Mouse (Mus musculus): Measurements from ENCODE around the gene Gm3239. TPM values are rescaled to one million over a fixed set of nuclear protein-coding genes. Genes with fewer than 3 reads are reported as not detected.
"Not testable (repeated sequence)": the region's sequence is repeated elsewhere in the genome, so short reads cannot be mapped to it uniquely, and the experiment has no call there.

Gene Gm3239
- polyA plus RNA-seq (2012) = not detected in 2 replicates

DNA sequence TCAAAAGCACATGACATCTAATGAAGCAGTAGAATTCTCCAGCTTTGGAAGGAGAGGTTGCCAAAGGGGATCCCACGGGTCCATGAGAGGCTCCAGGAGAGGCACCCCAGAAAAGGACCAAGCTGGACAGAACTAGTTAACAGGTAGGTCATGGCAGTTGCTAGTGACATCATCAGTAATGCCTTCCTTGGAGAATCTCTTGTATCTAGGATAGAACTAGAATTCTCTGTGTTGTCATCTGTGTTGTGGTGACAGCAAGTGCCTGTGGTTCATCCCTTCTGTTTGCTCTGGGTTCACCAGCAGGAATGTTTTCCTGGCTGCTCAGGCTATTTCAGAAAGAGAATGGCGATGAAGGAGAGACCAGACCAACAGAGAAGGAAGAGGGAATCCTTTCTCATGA lies at the start of gene Gm3239:
Gene Gm3239, plus strand, starts transcription at position 301 of the 400 bp plus-strand sequence.
- H3K36me3 ChIP-seq (ENCODE audit: control insufficient read depth); H3K4me3 ChIP-seq (replicated peaks); H3K27me3 ChIP-seq (ENCODE audit: control insufficient read depth); H3K9me3 ChIP-seq (ENCODE audit: control insufficient read depth, low read length); H3K4me1 ChIP-seq (ENCODE audit: control insufficient read depth): not testable (repeated sequence)

- not testable (repeated sequence) for H3K4me3 ChIP-seq (replicated peaks); H3K4me1 ChIP-seq (ENCODE audit: control insufficient read depth); H3K36me3 ChIP-seq (ENCODE audit: control insufficient read depth); H3K27me3 ChIP-seq (ENCODE audit: control insufficient read depth); H3K9me3 ChIP-seq (ENCODE audit: control insufficient read depth, low read length)
These were observed 31.9 kb upstream of the Gm3239 start, which contains the start of gene Gm8159 for GRCm38 (mm10) chr14:4632052-4632451. Gene Gm8159, plus strand, starts transcription at chr14:4632352.

- not testable (repeated sequence) for H3K4me1 ChIP-seq (ENCODE audit: control insufficient read depth); H3K36me3 ChIP-seq (ENCODE audit: control insufficient read depth); H3K27me3 ChIP-seq (ENCODE audit: control insufficient read depth); H3K9me3 ChIP-seq (ENCODE audit: control insufficient read depth, low read length); H3K4me3 ChIP-seq (replicated peaks)
These were observed 14.7 kb upstream of the Gm3239 start for GRCm38 (mm10) chr14:4649309-4649708.

DNA sequence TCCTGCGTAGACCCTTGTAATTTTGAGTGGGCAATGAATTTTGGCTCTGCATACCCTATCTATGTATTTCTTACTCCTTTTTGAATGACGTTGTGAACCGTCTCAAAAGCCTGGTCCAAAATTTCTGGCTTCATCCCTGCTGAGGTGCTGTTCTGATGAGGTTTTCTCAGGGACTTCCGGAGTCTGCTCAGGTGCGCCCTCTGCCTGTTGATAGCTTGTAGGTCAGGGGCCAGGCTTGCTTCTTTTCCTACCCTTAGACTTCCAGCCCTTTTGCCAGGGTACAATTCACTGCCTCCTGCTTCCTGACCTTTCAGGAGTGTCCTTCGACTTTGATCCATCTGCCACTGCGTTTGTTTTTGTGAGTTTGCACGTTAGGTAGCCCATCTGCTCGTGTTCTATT lies 13.7 kb upstream of the Gm3239 start:
- H3K4me3 ChIP-seq (replicated peaks); H3K4me1 ChIP-seq (ENCODE audit: control insufficient read depth); H3K9me3 ChIP-seq (ENCODE audit: control insufficient read depth, low read length); H3K27me3 ChIP-seq (ENCODE audit: control insufficient read depth); H3K36me3 ChIP-seq (ENCODE audit: control insufficient read depth): not testable (repeated sequence)

DNA sequence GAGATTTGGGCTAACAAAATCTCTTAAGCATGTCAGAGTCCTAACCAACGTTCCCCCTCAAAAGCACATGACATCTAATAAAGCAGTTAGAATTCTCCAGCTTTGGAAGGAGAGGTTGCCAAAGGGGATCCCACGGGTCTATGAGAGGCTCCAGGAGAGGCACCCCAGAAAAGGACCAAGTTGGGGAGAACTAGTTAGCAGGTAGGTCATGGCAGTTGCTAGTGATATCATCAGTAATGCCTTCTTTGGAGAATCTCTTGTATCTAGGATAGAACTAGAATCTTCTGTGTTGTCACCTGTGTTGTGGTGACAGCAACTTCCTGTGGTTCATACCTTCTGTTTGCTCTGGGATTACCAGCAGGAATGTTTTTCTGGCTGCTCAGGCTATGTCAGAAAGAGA lies 44.9 kb downstream of the Gm3239 start, which contains the start of gene Gm7876:
Gene Gm7876, plus strand, starts transcription at position 301 of the 400 bp plus-strand sequence.
- not testable (repeated sequence) for H3K9me3 ChIP-seq (ENCODE audit: control insufficient read depth, low read length); H3K36me3 ChIP-seq (ENCODE audit: control insufficient read depth); H3K27me3 ChIP-seq (ENCODE audit: control insufficient read depth); H3K4me3 ChIP-seq (replicated peaks); H3K4me1 ChIP-seq (ENCODE audit: control insufficient read depth)

Other genes starting within 250 kb of the Gm3239 start
- not detected in 2 replicates for gene Gm3164, start 248.7 kb upstream of the Gm3239 start, polyA plus RNA-seq (2012)
- not detected in 2 replicates for gene Gm3173, start 233.2 kb upstream of the Gm3239 start, polyA plus RNA-seq (2012)
- gene Gm3182, start 182.4 kb upstream of the Gm3239 start, polyA plus RNA-seq (2012) = not detected in 2 replicates
- not detected in 2 replicates for gene Gm3047, start 108.8 kb upstream of the Gm3239 start, polyA plus RNA-seq (2012)
- not detected in 2 replicates for gene Gm8159, start 31.8 kb upstream of the Gm3239 start, polyA plus RNA-seq (2012)
- not detected in 2 replicates for gene Gm7876, start 45.0 kb downstream of the Gm3239 start, polyA plus RNA-seq (2012)
- not detected in 2 replicates for gene Gm3252, start 62.6 kb downstream of the Gm3239 start, polyA plus RNA-seq (2012)
- not detected in 2 replicates for gene Gm9602, start 112.1 kb downstream of the Gm3239 start, polyA plus RNA-seq (2012)
- gene Gm3269, start 173.9 kb downstream of the Gm3239 start, polyA plus RNA-seq (2012) = not detected in 2 replicates
- not detected in 2 replicates for gene Gm3264, start 191.4 kb downstream of the Gm3239 start, polyA plus RNA-seq (2012)
- gene Gm3278, start 228.2 kb downstream of the Gm3239 start, polyA plus RNA-seq (2012) = not detected in 2 replicates

All from erythroblast, embryonic 14.5 days (primary cell).